Mouse (Mus musculus) limb, embryonic 12.5 days (tissue): ENCODE data around the gene Pin4. TPM values are rescaled to one million over a fixed set of nuclear protein-coding genes. Genes with fewer than 3 reads are reported as not detected.

Experiments used
- ATAC-seq: fragments of 200-750 bp; cut with Nextera tagmentation; 2 replicates; pipeline ENCODE4 v1.8.0; 2017; ENCODE audit warnings: low read depth, moderate TSS enrichment; ENCODE audit not compliant: insufficient number of reproducible peaks, insufficient read depth, low FRiP score, low TSS enrichment
- H3K27ac ChIP-seq: fragments of 300-500 bp; sonication (generic); 2 replicates; pipeline ENCODE4 v1.5.1; 2016; ENCODE audit warnings: mild to moderate bottlenecking, moderate library complexity
- H3K27me3 ChIP-seq: fragments of 300-500 bp; sonication (generic); 2 replicates; pipeline ENCODE4 v1.6.1; 2016; ENCODE audit warnings: mild to moderate bottlenecking, moderate library complexity
- H3K36me3 ChIP-seq: fragments of 300-500 bp; sonication (generic); 2 replicates; pipeline ENCODE4 v1.6.1; 2016; ENCODE audit warnings: mild to moderate bottlenecking, moderate library complexity
- H3K4me1 ChIP-seq: fragments of 300-500 bp; sonication (generic); replicated peaks from 2 replicates; pipeline ENCODE4 v1.6.1; 2016
- H3K4me2 ChIP-seq: fragments of 300-500 bp; sonication (generic); 2 replicates; pipeline ENCODE4 v1.6.1; 2016; ENCODE audit warnings: mild to moderate bottlenecking, moderate library complexity
- H3K4me3 ChIP-seq: fragments of 300-500 bp; sonication (generic); replicated peaks from 2 replicates; pipeline ENCODE4 v1.5.1; 2016; ENCODE audit warnings: mild to moderate bottlenecking
- H3K9ac ChIP-seq: fragments of 300-500 bp; sonication (generic); replicated peaks from 2 replicates; pipeline ENCODE4 v1.6.1; 2016; ENCODE audit warnings: mild to moderate bottlenecking, moderate library complexity
- H3K9me3 ChIP-seq: fragments of 300-500 bp; sonication (generic); 2 replicates; pipeline ENCODE4 v1.6.1; 2016; ENCODE audit warnings: mild to moderate bottlenecking, moderate library complexity
- WGBS: fragments of 180-500 bp; shearing (Covaris S2); methylation state at CpG from one replicate; pipeline ENCODE4 v1.1.7; 2016; 5-methylcytosine and 5-hydroxymethylcytosine counted together
- polyA plus RNA-seq: library from polyadenylated mRNA; unstranded; fragments of >200 nt; fragmentation: Nextera tagmentation; extraction: Ambion mirVana; gene quantifications from 2 replicates; pipeline ENCODE4 v1.2.1, GENCODE M21; 2016

The Pin4 gene
- polyA plus RNA-seq, 1 experiment from 2014 or later: 73.6 TPM

- Histone ChIP-seq H3K4me1 (no peaks in the 10 kb centered on the region), H3K27me3 (peaks cover 13% of the 10 kb centered on the region), H3K9me3 (no peaks in the 10 kb centered on the region), H3K27ac (peak overlapping the region; percentile 66; the same call in 1 of the 2 replicates), H3K4me3 (peak overlapping the region; percentile 37), H3K36me3 (no peaks in the 10 kb centered on the region), H3K4me2 (peak overlapping the region; percentile 44), H3K9ac (no peak overlapping the region)
- WGBS: 44% methylated on average over 5 of the region's 5 CpGs
- peak; percentile 33; the same call in 1 of the 2 replicates for ATAC-seq
Observed at GRCm38 (mm10) chrX:102157423-102157791, 38.2 kb downstream of the Pin4 start.

GRCm38 (mm10) chrX:102159778-102160177 is 40.5 kb downstream of the Pin4 start:
- Histone ChIP-seq H3K36me3 (no peaks in the 10 kb centered on the region), H3K9me3 (no peaks in the 10 kb centered on the region), H3K4me1 (no peaks in the 10 kb centered on the region), H3K9ac (no peak overlapping the region), H3K27me3 (peaks cover 13% of the 10 kb centered on the region), H3K4me3 (no peak overlapping the region), H3K27ac (no peak overlapping the region), H3K4me2 (no peak overlapping the region)
- ATAC-seq: no peak
- 46% methylated on average over 2 of the region's 2 CpGs for WGBS

- H3K4me1 ChIP-seq: no peaks in the 10 kb centered on the region
- H3K4me2 ChIP-seq: no peak overlapping the region
- H3K4me3 ChIP-seq: no peak overlapping the region
- peaks cover 13% of the 10 kb centered on the region for H3K27me3 ChIP-seq
- H3K36me3 ChIP-seq: no peaks in the 10 kb centered on the region
- no peaks in the 10 kb centered on the region for H3K9me3 ChIP-seq
- no peak for ATAC-seq
- no peak overlapping the region for H3K27ac ChIP-seq
- 85% methylated on average over 2 of the region's 2 CpGs for WGBS
- no peak overlapping the region for H3K9ac ChIP-seq
Observed at GRCm38 (mm10) chrX:102160528-102160927, 41.3 kb downstream of the Pin4 start.

GRCm38 (mm10) chrX:102163096-102163495 is 43.8 kb downstream of the Pin4 start:
- peaks cover 22% of the 10 kb centered on the region for H3K27me3 ChIP-seq
- no peak for ATAC-seq
- H3K36me3 ChIP-seq: no peaks in the 10 kb centered on the region
- no peaks in the 10 kb centered on the region for H3K9me3 ChIP-seq
- WGBS: 37% methylated on average over 2 of the region's 2 CpGs
- H3K27ac ChIP-seq: no peak overlapping the region
- H3K4me3 ChIP-seq: no peak overlapping the region
- H3K9ac ChIP-seq: no peak overlapping the region
- no peak overlapping the region for H3K4me2 ChIP-seq
- no peaks in the 10 kb centered on the region for H3K4me1 ChIP-seq

DNA sequence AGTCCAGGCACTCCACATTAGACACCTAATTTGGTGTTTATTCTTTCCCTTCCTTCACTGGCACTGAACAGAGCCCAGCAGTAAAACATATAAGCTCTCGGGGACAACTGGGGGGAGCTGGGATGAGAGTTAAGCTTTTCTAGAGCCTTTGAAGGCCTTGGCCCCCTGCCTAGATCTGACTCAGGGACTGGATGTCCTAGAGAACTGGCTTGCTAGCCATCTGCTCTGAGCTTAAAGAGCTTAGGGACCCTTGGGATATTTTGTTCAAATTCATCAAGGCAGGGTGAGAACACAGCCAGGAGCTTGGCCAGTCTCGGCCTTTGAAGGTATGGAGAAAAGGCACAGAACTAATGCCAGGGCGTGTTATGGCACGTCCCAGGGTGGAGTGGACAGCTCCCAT is 44.3 kb downstream of the Pin4 start:
- ATAC-seq: no peak
- WGBS: 76% methylated on average over 4 of the region's 4 CpGs
- Histone ChIP-seq H3K27me3 (peaks cover 22% of the 10 kb centered on the region), H3K4me3 (no peak overlapping the region), H3K9ac (no peak overlapping the region), H3K27ac (no peak overlapping the region), H3K36me3 (no peaks in the 10 kb centered on the region), H3K9me3 (no peaks in the 10 kb centered on the region), H3K4me1 (no peaks in the 10 kb centered on the region), H3K4me2 (no peak overlapping the region)

DNA sequence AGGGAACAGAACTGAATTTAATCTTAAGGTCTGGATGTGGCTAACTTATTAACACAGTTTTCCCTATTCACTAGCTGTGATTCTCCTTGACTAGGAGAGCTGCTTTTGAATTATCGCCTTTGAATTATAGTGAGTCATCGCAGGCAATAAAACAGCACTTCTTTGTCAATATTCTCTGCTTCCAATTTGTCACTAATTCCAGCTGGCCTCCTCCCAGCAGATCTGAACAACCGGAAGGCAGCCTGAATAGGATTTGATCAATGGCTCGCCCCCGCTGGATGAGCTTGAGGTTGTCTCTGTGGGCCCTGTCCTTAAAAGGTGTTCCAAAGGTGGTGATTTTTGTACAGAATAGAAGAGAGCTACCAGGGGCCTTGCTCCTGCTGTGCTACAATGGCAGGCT is 47.3 kb downstream of the Pin4 start:
- no peaks in the 10 kb centered on the region for H3K36me3 ChIP-seq
- no peaks in the 10 kb centered on the region for H3K4me1 ChIP-seq
- 49% methylated on average over 5 of the region's 5 CpGs for WGBS
- H3K27ac ChIP-seq: 0 out of 2 replicates have a peak overlapping the region, but pooled peaks have one; percentile 17
- no peak overlapping the region for H3K9ac ChIP-seq
- H3K9me3 ChIP-seq: no peaks in the 10 kb centered on the region
- ATAC-seq: no peak
- peaks cover 39% of the 10 kb centered on the region for H3K27me3 ChIP-seq
- no peak overlapping the region for H3K4me3 ChIP-seq
- no peak overlapping the region for H3K4me2 ChIP-seq

GRCm38 (mm10) chrX:102166986-102167385 is 47.7 kb downstream of the Pin4 start:
- H3K9me3 ChIP-seq: no peaks in the 10 kb centered on the region
- 22% methylated on average over 6 of the region's 6 CpGs for WGBS
- peaks cover 34% of the 10 kb centered on the region for H3K27me3 ChIP-seq
- no peak overlapping the region for H3K9ac ChIP-seq
- no peaks in the 10 kb centered on the region for H3K4me1 ChIP-seq
- no peak for ATAC-seq
- no peak overlapping the region for H3K4me2 ChIP-seq
- no peak overlapping the region for H3K4me3 ChIP-seq
- 0 out of 2 replicates have a peak overlapping the region, but pooled peaks have one; percentile 17 for H3K27ac ChIP-seq
- no peaks in the 10 kb centered on the region for H3K36me3 ChIP-seq

- no peaks in the 10 kb centered on the region for H3K4me1 ChIP-seq
Observed at GRCm38 (mm10) chrX:102169724-102170123, 50.5 kb downstream of the Pin4 start.

DNA sequence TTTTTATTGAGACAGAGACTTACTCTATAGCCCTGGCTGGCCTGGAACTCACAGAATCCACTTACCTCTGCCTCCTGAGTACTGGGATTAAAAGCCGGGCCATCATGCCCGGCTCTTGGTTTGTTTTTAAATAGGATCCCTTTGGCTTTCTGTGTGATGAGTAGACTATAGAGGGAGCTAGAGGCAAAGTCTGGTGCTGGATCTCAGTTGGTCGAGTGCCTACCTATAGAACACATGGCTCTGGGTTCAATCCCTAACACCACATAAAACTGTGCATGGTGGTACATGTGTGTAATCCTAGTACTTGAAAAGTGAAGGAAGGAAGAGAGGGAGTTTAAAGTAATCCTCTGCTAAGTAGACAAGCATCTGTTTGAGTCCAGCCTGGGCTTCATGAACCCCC is 50.9 kb downstream of the Pin4 start:
- Histone ChIP-seq H3K4me3 (no peak overlapping the region), H3K4me2 (no peak overlapping the region), H3K27ac (no peak overlapping the region), H3K36me3 (no peaks in the 10 kb centered on the region), H3K9me3 (no peaks in the 10 kb centered on the region), H3K4me1 (no peaks in the 10 kb centered on the region), H3K27me3 (peaks cover 40% of the 10 kb centered on the region), H3K9ac (no peak overlapping the region)
- ATAC-seq: no peak
- WGBS: 60% methylated on average over 3 of the region's 3 CpGs

More at GRCm38 (mm10) chrX:102169724-102170123, 50.5 kb downstream of the Pin4 start:
- WGBS: 65% methylated on average over 1 of the region's 1 CpGs
- Histone ChIP-seq H3K4me3 (no peak overlapping the region), H3K9me3 (no peaks in the 10 kb centered on the region), H3K36me3 (no peaks in the 10 kb centered on the region), H3K27ac (no peak overlapping the region), H3K4me2 (no peak overlapping the region), H3K9ac (no peak overlapping the region), H3K27me3 (peaks cover 40% of the 10 kb centered on the region)
- no peak for ATAC-seq

DNA sequence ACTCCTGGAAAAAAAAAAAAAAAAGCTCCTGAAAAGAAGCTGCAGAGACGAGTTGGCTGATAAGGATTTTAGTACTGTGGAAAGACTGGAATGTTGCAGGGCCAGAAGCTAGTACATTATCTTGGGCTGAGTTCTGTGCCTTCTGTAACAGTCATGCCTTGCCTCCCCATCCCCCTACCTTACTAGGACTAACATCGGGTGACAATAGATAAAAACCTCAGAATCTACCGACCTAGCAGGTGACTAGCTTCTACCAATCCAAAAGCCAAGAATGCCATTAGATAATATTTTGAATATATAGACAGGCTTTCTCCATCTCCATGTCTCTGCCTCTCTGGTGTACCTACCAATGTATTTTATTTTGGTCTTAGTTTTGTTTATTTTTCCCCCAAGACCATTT is 51.7 kb downstream of the Pin4 start:
- Histone ChIP-seq H3K4me3 (no peak overlapping the region), H3K9ac (no peak overlapping the region), H3K4me1 (no peaks in the 10 kb centered on the region), H3K27ac (no peak overlapping the region), H3K9me3 (no peaks in the 10 kb centered on the region), H3K36me3 (no peaks in the 10 kb centered on the region), H3K27me3 (peaks cover 40% of the 10 kb centered on the region), H3K4me2 (no peak overlapping the region)
- ATAC-seq: no peak
- 67% methylated on average over 3 of the region's 3 CpGs for WGBS

DNA sequence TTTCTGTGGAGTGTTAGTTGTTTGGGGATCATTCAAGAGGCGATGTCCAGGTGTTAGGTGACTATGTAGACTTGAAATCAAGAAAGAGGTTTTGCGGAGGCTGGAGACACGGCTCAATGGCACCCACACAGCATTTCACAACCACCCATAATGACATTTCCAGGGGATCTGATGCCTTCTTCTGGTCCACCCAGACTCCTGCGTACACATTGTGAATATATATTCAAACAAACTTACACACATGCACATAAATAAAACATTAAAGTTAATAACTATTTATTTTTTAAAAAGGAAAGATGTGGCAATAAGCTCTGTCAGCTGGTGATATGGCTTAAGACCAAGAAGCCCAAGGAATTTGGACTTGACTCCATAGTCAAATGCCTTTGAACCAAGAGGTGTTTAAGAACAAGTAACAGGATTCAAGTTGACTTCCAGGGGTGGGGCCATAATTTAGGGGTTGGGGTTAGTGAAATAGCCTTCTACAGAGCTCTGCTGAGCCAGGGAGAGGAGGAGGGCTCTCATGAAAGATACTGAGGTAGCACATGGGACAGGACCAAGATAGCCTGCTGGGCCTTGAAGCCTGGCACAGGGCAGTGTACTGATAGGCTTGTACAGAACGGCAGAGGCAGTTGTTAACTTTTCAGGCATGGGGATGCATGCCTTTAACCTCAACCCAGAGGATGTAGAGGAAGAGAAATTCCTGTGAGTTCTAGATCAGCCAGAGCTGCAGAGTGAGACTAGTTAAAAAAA is 56.5 kb downstream of the Pin4 start:
- Histone ChIP-seq H3K36me3 (no peaks in the 10 kb centered on the region), H3K4me3 (no peak overlapping the region), H3K27ac (no peak overlapping the region), H3K27me3 (peaks cover 22% of the 10 kb centered on the region), H3K4me1 (no peaks in the 10 kb centered on the region), H3K4me2 (no peak overlapping the region), H3K9me3 (no peaks in the 10 kb centered on the region), H3K9ac (no peak overlapping the region)
- ATAC-seq: no peak
- 89% methylated on average over 5 of the region's 5 CpGs for WGBS
